In the genomic region with DNA sequence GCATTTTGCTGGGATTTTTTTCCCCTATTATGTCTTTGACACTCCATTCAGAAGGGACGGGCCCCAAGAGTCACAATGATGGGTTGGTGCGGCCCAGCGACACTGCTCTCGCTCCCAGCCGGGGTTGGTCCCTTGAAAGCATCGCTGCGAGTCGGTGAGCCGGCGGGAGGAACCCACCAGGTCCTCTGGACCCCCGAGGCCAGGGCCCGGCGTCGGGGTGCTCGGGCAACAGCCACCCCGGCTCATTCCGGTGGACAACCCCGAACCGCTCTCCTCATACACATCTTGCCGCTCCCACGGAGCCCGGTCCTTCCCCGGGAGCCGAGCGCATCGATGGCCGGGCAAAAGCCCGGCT, we compare ENCODE assay signal across 8 mouse cellular contexts. TPM values are rescaled to one million over a fixed set of nuclear protein-coding genes. Genes with fewer than 3 reads are reported as not detected.
DNase-seq lines count a peak whose midpoint lies in the region; ATAC-seq and TF ChIP-seq lines count a peak whose summit lies in the region.

No protein-coding gene starts in this region.

- TF ChIP-seq POLR2A in spleen, adult 2 months (IDR thresholded peaks at IDR 0.05; ENCODE audit: low read depth, low read length), result no peak

- H3K9me3 ChIP-seq in liver, embryonic 11.5 days (ENCODE audit: control insufficient read depth, low read length), result no peaks in the 10 kb centered on the region

- peak overlapping the region; percentile 97 for H3K9ac ChIP-seq in liver, embryonic 11.5 days (ENCODE audit: low read depth, low read length)

- H3K4me2 ChIP-seq in liver, embryonic 11.5 days, result peak overlapping the region; percentile 83

- under 1% methylated on average over 28 of the region's 28 CpGs for WGBS in spleen, adult 2 months
- WGBS in liver, embryonic 11.5 days, result under 1% methylated on average over 28 of the region's 28 CpGs

- no peaks in the 10 kb centered on the region for H3K27me3 ChIP-seq in spleen, adult 2 months (ENCODE audit: control insufficient read depth, insufficient read depth, low read length)
- H3K27me3 ChIP-seq in liver, embryonic 11.5 days (replicated peaks; ENCODE audit: control insufficient read depth, insufficient read depth, low read length), result no peaks in the 10 kb centered on the region

- peaks cover 6% of the 10 kb centered on the region; the same call in 1 of the 2 replicates for H3K4me1 ChIP-seq in spleen, adult 2 months (ENCODE audit: control insufficient read depth, insufficient read depth, insufficient read length)
- no peaks in the 10 kb centered on the region for H3K4me1 ChIP-seq in liver, embryonic 11.5 days (replicated peaks; ENCODE audit: control insufficient read depth, insufficient read depth, low read length)

- no peak for TF ChIP-seq CTCF in spleen, adult 2 months (IDR thresholded peaks at IDR 0.05; ENCODE audit: extremely low read depth, insufficient read depth, insufficient read length, insufficient replicate concordance)

- H3K36me3 ChIP-seq in spleen, adult 2 months (ENCODE audit: control insufficient read depth, insufficient read depth, low read length), result no peaks in the 10 kb centered on the region
- H3K36me3 ChIP-seq in liver, embryonic 11.5 days (ENCODE audit: control insufficient read depth, insufficient read depth, low read length), result no peaks in the 10 kb centered on the region

- DNase-seq in frontal cortex, postnatal 36 days (ENCODE audit: low spot score in 2 of 2), result no peak
- no peak for DNase-seq in spleen, adult 2 months (ENCODE audit: low read depth in 1 of 2, low spot score in 2 of 2)
- no peak for DNase-seq in spleen, adult 18-20 months
- no peak for DNase-seq in liver, embryonic 11.5 days (ENCODE audit: low spot score)
- no peak for DNase-seq in right cerebral cortex, postnatal 10 days (ENCODE audit: low spot score in 2 of 2)
- DNase-seq in cerebellum, adult 9-10 months, result no peak
- no peak for DNase-seq in ovary, postnatal 36 days (ENCODE audit: low spot score)

- peak; percentile 22 for ATAC-seq in frontal cortex, adult (ENCODE audit: low TSS enrichment)
- no peak; the same call in none of the 2 replicates for ATAC-seq in liver, embryonic 11.5 days (replicated peaks; ENCODE audit: low FRiP score)

- peak overlapping the region; percentile 85 for H3K27ac ChIP-seq in spleen, adult 2 months (ENCODE audit: insufficient read depth, low read length)
- H3K27ac ChIP-seq in liver, embryonic 11.5 days (ENCODE audit: low read depth, low read length), result peak overlapping the region; percentile 87

- H3K4me3 ChIP-seq in spleen, adult 2 months (ENCODE audit: extremely low read depth, insufficient read depth, insufficient read length), result peak overlapping the region; percentile 91
- H3K4me3 ChIP-seq in liver, embryonic 11.5 days (ENCODE audit: low read depth, low read length), result peak overlapping the region; percentile 83

RNA-seq across cellular contexts. Expression of a gene that starts 3.2 kb away (rescaled TPM):
- 2.1 and 2.5 TPM in 2 replicates for polyA plus RNA-seq in spleen, adult 2 months (2012; rRNA removed)
- 28.3 and 29.8 TPM in 2 replicates for polyA plus RNA-seq in liver, embryonic 11.5 days (2014; fragmentation: Nextera tagmentation; extraction: Ambion mirVana)

RNA-seq across cellular contexts. Expression of a gene that starts 39.4 kb away (rescaled TPM):
- 1.8 TPM in 2 replicates for polyA plus RNA-seq in spleen, adult 2 months (2012; rRNA removed)
- polyA plus RNA-seq in liver, embryonic 11.5 days (2014; fragmentation: Nextera tagmentation; extraction: Ambion mirVana), result 0.60 and 0.92 TPM in 2 replicates

RNA-seq across cellular contexts. Expression of a gene that starts 56.5 kb away (rescaled TPM):
- polyA plus RNA-seq in spleen, adult 2 months (2012; rRNA removed), result 6.9 and 7.8 TPM in 2 replicates
- 63.3 and 71.8 TPM in 2 replicates for polyA plus RNA-seq in liver, embryonic 11.5 days (2014; fragmentation: Nextera tagmentation; extraction: Ambion mirVana)
